Mouse (Mus musculus): ENCODE measurements around the gene Lgals3bp.

Gene Lgals3bp

DNA sequence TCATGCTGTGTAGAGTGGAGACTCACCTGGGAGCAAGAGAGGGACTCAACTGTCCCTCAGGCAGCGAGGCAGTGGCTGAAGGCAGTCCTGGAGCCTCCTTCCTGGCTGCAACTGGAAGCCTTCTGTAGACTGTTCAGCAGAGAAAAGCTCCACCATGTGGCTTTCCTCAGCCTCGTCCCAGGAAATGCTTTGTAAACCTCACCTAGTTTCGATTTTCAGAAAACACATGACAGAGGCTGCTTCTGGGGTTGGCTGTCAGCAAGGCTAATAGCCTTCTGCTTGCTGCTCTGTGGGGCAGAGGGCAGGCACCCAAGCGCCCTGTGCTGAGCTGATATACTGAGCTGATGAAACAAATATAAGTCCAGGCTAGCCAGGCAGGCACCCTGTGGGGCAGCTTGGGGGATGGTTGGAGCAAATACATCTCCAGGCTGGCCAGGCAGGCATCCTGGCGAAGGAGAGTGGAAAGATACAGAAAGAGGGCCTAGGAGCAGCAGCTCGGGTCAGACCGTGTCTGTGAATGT is at the start of gene Lgals3bp:
Gene Lgals3bp, minus strand, starts transcription at position 333 of the 521 bp plus-strand sequence.
- peak; percentile 91 for DNase-seq (ENCODE audit: low read depth)

GRCm38 (mm10) chr11:118451211-118451610 is 49.3 kb upstream of the Lgals3bp start:
- DNase-seq (ENCODE audit: low read depth), result no peak

DNA sequence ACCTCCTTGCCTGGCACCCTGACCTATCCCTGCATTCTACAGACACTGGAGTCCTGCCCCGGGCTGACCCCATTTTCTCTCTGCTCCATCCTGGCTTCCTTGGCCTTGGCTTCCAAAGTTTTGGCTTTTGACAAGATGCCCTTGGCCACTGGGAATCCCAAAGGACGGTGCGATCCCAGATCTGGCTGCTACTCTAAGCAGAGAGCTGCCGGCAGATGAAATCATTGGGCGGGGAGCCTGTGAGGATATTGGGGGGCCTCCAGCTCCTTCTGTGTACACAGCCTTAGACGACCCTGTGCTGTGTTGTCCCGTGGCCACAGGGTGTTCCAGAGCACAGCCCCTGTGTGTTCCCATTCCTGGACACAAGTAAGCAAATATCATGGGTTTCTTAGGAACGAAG is 46.5 kb upstream of the Lgals3bp start:
- no peak for DNase-seq (ENCODE audit: low read depth)

DNA sequence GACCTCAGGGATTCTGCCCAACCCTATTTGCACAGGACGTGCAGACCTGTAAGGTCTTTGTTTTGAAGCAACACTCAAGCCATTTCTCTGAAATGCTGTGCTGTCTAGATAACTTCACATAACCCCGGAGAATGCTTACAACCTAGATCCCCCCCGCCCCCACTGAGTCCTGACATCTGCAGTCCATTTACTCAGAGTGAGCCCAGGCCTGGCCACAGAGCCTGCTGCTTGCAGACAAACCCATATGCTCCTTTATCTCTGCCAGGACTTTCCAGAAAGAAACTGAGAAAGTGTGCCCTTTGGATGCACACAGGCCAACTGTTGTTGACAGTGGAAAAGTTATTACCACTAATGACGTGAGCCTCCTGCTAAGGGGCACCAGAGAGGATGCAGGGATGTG is 45.5 kb upstream of the Lgals3bp start:
- DNase-seq (ENCODE audit: low read depth), result no peak

GRCm38 (mm10) chr11:118445843-118446242 is 44.0 kb upstream of the Lgals3bp start:
- no peak for DNase-seq (ENCODE audit: low read depth)

GRCm38 (mm10) chr11:118443201-118443970 is 41.5 kb upstream of the Lgals3bp start:
- DNase-seq (ENCODE audit: low read depth), result no peak

GRCm38 (mm10) chr11:118442691-118443090 is 40.8 kb upstream of the Lgals3bp start:
- no peak for DNase-seq (ENCODE audit: low read depth)

GRCm38 (mm10) chr11:118438665-118439414 is 36.9 kb upstream of the Lgals3bp start:
- peak; percentile 77 for DNase-seq (ENCODE audit: low read depth)

DNA sequence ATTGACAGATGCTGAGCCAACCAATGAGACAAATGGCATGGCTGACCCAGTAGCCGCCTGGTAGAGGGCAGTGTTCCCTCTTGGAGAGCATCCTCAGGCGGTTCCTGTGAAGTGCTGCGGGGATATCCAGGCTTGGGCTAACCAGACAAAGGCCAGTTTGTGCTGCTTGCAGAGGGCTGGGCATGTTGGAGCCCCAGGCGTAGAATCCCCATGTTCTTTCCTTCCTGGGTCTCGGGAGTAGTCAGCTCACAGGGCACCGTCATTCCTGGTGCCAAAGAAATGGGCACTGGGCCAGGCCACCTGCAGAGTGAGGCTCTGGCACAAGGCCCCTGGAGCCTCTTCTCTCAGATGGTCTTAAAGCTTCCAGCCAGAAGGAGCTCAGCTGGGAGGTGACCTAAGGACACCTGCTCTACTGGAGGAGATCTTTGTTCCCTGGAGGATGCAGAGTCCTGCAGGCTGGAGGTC is 34.6 kb upstream of the Lgals3bp start:
- DNase-seq (ENCODE audit: low read depth), result no peak

DNA sequence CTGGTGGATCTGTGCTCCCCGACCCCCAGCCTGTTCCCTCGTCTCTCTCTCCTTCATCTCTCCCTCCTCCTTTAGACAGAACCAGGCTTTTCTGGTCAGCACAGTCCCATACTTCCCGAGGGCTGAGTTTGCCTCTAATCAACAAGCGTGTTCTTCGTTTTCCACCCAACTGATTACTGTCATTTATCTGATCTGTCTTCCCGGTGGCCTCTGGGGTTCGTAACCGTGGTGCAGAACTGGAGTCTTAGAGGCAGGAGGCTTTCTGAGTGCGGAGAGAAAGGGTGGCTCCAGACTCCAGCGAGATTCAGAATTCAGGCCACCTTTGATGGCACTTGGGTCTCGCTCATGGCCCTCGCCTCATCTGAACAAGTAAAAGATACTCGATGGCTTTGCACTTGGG is 32.2 kb upstream of the Lgals3bp start:
- no peak for DNase-seq (ENCODE audit: low read depth)

- DNase-seq (ENCODE audit: low read depth), result no peak
These were observed 31.5 kb upstream of the Lgals3bp start for GRCm38 (mm10) chr11:118433398-118433868.

DNA sequence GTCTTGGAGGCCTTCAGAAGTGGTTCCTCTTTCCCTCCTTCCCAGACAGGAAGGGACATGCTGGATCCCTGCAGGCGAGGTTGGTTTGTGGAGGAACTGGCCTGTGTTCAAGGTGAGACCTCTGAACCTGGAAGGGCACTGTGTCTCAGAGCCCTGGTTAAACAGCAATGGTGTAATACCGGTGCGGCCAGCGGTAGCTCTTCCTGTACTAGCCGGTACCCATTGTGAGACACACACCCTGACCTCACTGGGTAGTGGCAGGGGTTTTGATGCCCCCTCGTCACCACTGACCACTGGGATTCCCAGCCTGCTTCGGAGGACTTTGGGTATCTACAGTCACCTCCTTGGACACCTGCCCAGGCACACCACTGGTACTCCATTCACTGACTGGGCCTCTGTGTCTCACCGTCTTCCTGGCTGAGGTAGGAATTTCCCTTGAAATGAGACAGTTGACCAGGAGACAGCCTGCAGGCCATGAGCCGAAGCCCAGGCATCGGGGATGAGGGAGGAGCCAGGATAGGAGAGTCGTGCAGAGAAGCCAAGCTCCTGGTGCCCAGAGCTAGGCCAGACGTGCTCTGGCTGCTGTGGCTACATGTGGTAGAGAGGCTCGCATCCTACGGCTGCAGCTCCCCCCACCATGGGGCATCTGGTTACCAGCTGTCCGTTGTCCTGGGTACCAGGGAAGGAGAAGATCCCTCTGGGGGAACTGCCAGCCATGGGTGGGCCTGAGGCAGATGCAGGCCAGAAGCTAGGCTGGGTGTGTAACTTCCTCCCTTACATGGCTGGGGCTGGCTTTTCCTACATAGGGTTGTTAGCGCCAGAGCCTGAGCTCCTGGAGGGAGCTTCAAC is 29.4 kb upstream of the Lgals3bp start:
- no peak for DNase-seq (ENCODE audit: low read depth)

GRCm38 (mm10) chr11:118430291-118430885 is 28.5 kb upstream of the Lgals3bp start:
- no peak for DNase-seq (ENCODE audit: low read depth)

DNA sequence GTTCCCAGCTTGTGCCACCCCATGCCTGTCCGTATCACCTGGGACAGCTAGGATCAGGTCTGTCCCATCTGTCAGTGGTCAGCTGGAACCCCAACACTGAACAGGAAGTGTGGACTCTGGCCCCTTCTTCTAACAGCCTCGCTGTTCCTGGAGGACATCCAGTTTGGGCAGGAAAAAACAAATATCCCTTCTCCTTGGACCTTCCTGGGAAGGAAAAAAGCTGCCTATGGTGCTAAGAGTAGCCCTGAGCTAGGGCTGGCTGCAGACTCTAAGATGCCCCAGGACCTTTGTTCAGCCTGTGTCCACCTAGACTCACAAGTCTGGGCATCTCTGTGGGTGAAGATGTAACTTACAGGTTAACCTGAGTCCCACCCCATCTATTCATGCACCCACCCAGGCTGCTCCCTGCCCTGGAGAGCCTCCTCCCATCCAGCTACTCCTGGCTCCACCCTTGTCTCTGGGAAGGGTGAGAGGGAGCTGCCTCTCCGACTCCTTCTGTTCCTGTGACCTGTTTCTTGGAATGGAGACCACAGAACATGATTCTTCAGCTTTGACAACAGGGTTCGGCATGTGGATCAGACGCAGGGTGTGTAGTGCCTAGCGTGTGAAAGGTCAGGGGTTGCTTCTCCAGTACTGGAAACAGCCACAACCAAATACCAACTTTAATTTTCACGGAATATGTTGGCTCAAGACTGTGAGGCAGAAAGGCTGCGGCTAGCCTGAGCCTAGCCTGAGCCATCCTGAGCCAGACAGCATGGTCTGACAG is 27.2 kb upstream of the Lgals3bp start:
- DNase-seq (ENCODE audit: low read depth), result peak; percentile 85

DNA sequence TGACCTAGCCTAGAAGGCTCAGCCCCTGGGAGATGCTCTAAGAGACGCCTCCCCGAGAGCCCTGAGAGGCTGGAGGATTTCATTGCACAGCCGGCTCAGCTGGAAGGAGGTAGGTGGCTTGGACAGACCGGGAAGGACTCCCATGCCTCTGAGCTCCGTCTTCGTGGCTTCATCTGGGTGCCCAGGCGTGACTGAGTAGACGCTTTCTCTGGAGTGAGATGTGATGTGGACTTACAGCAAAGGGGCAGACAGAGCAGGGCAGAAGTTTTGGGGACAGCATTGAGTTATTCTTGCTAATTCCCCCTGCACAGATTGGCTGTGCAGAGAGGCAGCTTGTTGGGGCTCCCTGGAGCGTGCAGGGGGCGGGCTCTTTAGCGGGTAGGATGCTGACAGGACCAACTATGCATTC is 26.6 kb upstream of the Lgals3bp start:
- no peak for DNase-seq (ENCODE audit: low read depth)

- DNase-seq (ENCODE audit: low read depth), result no peak
These were observed 26.1 kb upstream of the Lgals3bp start, which contains the start of gene C1qtnf1 for GRCm38 (mm10) chr11:118427986-118428385. Gene C1qtnf1 (plus strand): TSS chr11:118428203.

DNA sequence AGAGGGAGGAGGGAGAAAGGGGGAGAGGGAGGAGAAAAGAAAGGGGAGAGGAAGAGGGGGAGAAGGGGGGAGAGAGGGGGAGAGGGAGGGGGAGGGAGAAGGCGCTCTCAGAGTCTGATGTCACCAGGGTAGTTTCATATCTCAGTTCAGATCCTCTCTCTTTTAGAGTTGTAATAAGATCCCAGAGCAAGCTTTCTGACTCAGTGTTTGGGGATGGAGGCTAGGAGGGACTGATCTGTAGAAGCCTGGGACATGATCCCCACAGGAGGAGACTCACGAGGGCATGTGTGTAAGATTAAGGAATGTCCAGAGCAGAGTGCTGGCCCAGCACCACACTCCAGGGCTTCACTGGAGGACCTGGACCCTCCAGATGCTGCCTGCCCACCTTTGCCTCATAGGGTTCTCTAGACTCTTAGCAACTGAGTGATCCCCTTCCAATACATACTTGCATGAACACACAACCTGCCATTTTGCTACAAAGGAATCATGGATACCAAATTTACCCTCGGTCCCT is 25.4 kb upstream of the Lgals3bp start:
- no peak for DNase-seq (ENCODE audit: low read depth)

- no peak for DNase-seq (ENCODE audit: low read depth)
These were observed 24.9 kb upstream of the Lgals3bp start for GRCm38 (mm10) chr11:118426765-118427164.

DNA sequence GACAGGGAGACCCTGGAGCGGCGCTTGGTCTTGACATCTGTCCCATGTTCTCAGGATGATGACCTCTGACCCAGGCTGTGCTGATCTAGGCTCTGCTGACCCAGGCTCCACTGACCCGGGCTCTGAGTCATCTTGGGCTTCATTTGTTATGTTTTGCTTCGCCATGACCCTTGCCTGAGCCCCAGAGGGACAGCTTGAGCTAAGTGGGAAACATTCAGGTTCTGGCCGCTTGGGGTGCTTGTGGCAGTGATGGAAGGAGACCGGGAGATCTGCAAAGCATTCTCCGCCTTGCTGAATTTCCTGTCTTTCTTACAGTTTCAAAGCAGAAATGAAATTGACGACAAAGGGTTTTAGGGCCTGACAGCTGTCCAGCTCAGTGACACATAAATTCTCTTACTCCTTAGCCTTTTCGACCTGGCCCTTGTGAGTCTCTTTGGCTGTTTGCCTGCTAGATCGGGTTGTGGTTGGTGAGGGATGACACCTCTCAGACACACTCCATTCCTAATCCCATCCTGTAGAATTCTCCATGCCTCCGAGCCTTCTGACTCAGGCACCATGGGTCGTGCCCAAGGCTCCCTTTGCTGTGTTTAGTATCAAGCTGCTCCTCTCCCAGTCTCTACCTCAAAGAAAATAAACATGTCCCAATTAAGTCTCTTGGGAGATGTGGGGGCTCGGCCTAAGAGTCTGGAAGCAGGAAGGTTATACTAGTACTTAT is 22.9 kb upstream of the Lgals3bp start:
- no peak for DNase-seq (ENCODE audit: low read depth)
